Mouse (Mus musculus) kidney, adult 2 months (tissue): Measurements from ENCODE around the gene Ubl3.

ENCODE experiments used
- CTCF ChIP-seq: fragments of 200-500 bp; conservative IDR thresholded peaks from 2 replicates; pipeline ENCODE4 v1.5.1; 2011; ENCODE audit warnings: low read depth, mild to moderate bottlenecking, control low read depth, low read length, moderate library complexity, mixed read lengths; ENCODE audit not compliant: insufficient read depth, insufficient read length
- POLR2A ChIP-seq: fragments of 200-500 bp; IDR thresholded peaks from one replicate; pipeline ENCODE4 v1.6.1; 2011; ENCODE audit warnings: low read depth, low read length, control low read depth

DNA sequence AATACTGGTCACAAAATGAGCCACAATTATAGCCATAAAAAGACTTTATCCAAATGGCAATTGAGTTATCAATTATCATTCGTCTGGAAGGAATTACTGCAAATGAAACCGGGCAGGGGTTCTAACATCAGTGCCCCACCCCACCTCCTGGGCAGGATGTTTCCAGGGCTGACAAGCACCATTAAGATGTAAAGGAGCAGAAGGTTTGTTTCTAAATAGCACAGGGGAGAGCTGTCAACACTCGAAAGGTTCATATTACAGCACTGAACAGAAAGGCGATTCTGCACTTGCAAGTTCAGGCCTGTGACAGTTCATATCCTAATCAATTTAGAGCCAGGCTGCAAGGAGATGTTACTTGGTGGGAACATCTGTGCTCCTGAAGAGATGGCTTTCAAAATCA is 3.3 kb downstream of the Ubl3 start:
- no peak for TF ChIP-seq CTCF
- no peak for TF ChIP-seq POLR2A
